Mouse (Mus musculus): ENCODE results near the gene Zfp523.

DNA sequence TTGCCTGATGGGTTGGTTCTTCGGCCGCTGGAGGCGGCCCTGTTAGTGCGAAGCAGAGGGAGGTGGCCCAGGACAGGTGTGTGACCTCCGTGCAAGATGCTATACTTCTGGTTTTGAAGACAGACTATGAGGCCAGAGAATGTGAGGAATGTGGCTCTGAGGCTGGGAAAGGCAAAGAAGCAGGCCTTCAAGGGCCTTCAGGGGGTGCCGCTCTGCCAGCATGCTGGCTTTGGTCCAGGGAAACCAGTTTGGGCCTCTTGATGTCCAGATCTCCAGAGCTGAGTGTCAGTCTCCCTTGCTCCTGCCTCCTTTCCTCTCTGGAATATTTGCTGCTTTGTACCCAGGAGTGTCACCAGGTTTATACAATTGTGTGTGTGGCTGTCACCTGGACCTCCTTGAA is 65.4 kb downstream of the Zfp523 start:
- no peak for TF ChIP-seq CTCF (IDR thresholded peaks at IDR 0.05; ENCODE audit: low read depth)
- no peak for TF ChIP-seq EP300 (optimal IDR thresholded peaks at IDR 0.05)

All from stomach, postnatal 0 days (tissue).